Mouse (Mus musculus) hindbrain, embryonic 11.5 days (tissue): Measurements from ENCODE around the gene Emsy. TPM values are rescaled to one million over a fixed set of nuclear protein-coding genes. Genes with fewer than 3 reads are reported as not detected.

Experiments used
- ATAC-seq: fragments of 200-750 bp; cut with Nextera tagmentation; 2 replicates; pipeline ENCODE4 v1.8.0; 2017; ENCODE audit warnings: mild to moderate bottlenecking, moderate TSS enrichment, moderate library complexity; ENCODE audit not compliant: low FRiP score
- DNase-seq: peaks from one replicate; pipeline ENCODE4 v3.0.0-alpha.2; 2015; ENCODE audit warnings: low spot score
- H3K27ac ChIP-seq: fragments of 300-500 bp; sonication (generic); 2 replicates; pipeline ENCODE4 v1.5.1; 2014; ENCODE audit warnings: mild to moderate bottlenecking, low read depth, low read length
- H3K27me3 ChIP-seq: fragments of 300-500 bp; sonication (generic); 2 replicates; pipeline ENCODE4 v1.6.1; 2014; ENCODE audit warnings: mild to moderate bottlenecking, low read length, moderate library complexity, mixed read lengths; ENCODE audit not compliant: control insufficient read depth, insufficient read depth
- H3K36me3 ChIP-seq: fragments of 300-500 bp; sonication (generic); 2 replicates; pipeline ENCODE4 v1.6.1; 2014; ENCODE audit warnings: mild to moderate bottlenecking, low read length, moderate library complexity, mixed read lengths; ENCODE audit not compliant: control insufficient read depth, insufficient read depth
- H3K4me1 ChIP-seq: fragments of 300-500 bp; sonication (generic); replicated peaks from 2 replicates; pipeline ENCODE4 v1.6.1; 2014; ENCODE audit warnings: low read length, mixed read lengths; ENCODE audit not compliant: control insufficient read depth, insufficient read depth
- H3K4me2 ChIP-seq: fragments of 300-500 bp; sonication (generic); replicated peaks from 2 replicates; pipeline ENCODE4 v1.6.1; 2014; ENCODE audit warnings: mild to moderate bottlenecking, low read depth, low read length
- H3K4me3 ChIP-seq: fragments of 300-500 bp; sonication (generic); 2 replicates; pipeline ENCODE4 v1.5.1; 2014; ENCODE audit warnings: low read depth, low read length
- H3K9ac ChIP-seq: fragments of 300-500 bp; sonication (generic); 2 replicates; pipeline ENCODE4 v1.6.1; 2014; ENCODE audit warnings: low read depth, low read length
- H3K9me3 ChIP-seq: fragments of 300-500 bp; sonication (generic); 2 replicates; pipeline ENCODE4 v1.6.1; 2016; ENCODE audit warnings: low read length; ENCODE audit not compliant: control insufficient read depth
- WGBS: fragments of 180-500 bp; shearing (Covaris S2); extraction: QIAGEN DNeasy Blood & Tissue Kit; methylation state at CpG from one replicate; pipeline ENCODE4 v1.1.7; 2014; 5-methylcytosine and 5-hydroxymethylcytosine counted together
- polyA plus RNA-seq: library from polyadenylated mRNA; unstranded; fragments of >200 nt; fragmentation: Nextera tagmentation; extraction: Ambion mirVana; gene quantifications from 2 replicates; pipeline ENCODE4 v1.2.1, GENCODE M21; 2014

The Emsy gene
- polyA plus RNA-seq, 1 experiment from 2014 or later, result 66.0 TPM

- no peaks in the 10 kb centered on the region for H3K4me1 ChIP-seq
- ATAC-seq (no peak), DNase-seq (no peak)
- no peaks in the 10 kb centered on the region for H3K9me3 ChIP-seq
- WGBS, result 81% methylated on average over 3 of the region's 3 CpGs
- H3K9ac ChIP-seq, result no peak overlapping the region
- no peaks in the 10 kb centered on the region for H3K36me3 ChIP-seq
- H3K4me2 ChIP-seq, result no peak overlapping the region
- H3K4me3 ChIP-seq, result no peak overlapping the region
- H3K27me3 ChIP-seq, result no peaks in the 10 kb centered on the region
- H3K27ac ChIP-seq, result no peak overlapping the region
Observed at GRCm38 (mm10) chr7:98551041-98551440, 105.5 kb downstream of the Emsy start.

DNA sequence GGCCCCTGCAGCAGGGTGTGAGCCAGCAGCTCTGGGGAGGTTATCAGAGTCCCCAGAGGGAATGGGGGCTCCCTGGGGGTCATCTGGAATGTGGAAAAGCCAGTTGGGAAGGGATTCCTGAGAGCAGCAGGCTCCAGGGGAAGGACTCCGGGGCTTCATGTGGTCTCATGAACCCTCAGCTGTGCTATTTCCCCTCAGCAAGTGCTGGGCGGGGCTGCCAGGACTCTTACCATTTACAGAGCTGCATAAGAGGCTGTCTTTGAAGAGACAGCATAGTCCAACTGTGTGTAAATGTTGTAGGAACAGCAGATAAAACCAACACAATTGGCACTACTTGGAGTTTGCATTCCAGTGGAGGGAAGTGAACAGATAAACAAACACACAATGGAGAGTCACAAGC lies 106.0 kb downstream of the Emsy start:
- Histone ChIP-seq H3K27me3 (no peaks in the 10 kb centered on the region), H3K4me1 (no peaks in the 10 kb centered on the region), H3K9ac (no peak overlapping the region), H3K4me2 (no peak overlapping the region), H3K4me3 (no peak overlapping the region), H3K36me3 (no peaks in the 10 kb centered on the region), H3K9me3 (no peaks in the 10 kb centered on the region), H3K27ac (no peak overlapping the region)
- WGBS, result 51% methylated on average over 2 of the region's 2 CpGs
- DNase-seq (no peak), ATAC-seq (no peak)

- no peaks in the 10 kb centered on the region for H3K9me3 ChIP-seq
- no peaks in the 10 kb centered on the region for H3K27me3 ChIP-seq
- H3K36me3 ChIP-seq, result no peaks in the 10 kb centered on the region
- no peak overlapping the region for H3K4me3 ChIP-seq
- no peak overlapping the region for H3K4me2 ChIP-seq
- H3K27ac ChIP-seq, result no peak overlapping the region
- no peak overlapping the region for H3K9ac ChIP-seq
- WGBS, result 48% methylated on average over 3 of the region's 3 CpGs
- H3K4me1 ChIP-seq, result no peaks in the 10 kb centered on the region
- ATAC-seq, result no peak
- no peak for DNase-seq
Observed at GRCm38 (mm10) chr7:98548839-98549238, 107.7 kb downstream of the Emsy start.

- WGBS, result 84% methylated on average over 3 of the region's 3 CpGs
Observed at GRCm38 (mm10) chr7:98544556-98544955, 112.0 kb downstream of the Emsy start.

DNA sequence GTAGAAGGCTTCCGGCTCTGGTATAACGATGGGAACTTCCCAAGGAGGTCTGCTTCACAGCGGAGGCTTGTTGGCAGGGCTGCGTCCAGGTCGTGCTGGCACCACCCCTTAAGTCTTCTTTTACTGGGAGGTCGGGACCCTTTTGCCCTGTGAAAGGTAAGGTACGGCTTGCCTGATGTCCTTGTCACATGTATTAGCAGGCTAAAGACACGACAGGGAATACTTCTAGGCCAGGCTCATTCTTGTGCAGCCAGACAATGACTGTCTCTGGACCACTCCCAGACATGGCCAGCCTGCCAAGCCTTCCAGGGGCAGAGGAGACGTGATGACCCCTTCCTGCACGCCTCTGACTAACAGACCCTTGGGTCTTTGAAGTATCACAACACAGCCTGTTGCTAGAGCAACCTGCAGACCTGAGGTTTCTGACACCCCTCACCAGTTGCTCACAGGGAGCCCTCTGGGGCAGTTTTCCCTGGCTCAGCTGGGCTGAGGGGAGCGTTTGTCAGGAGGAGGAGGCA lies 112.7 kb downstream of the Emsy start:
- Histone ChIP-seq H3K27me3 (no peaks in the 10 kb centered on the region), H3K36me3 (no peaks in the 10 kb centered on the region), H3K9ac (no peak overlapping the region), H3K4me3 (no peak overlapping the region), H3K27ac (no peak overlapping the region), H3K4me2 (no peak overlapping the region), H3K9me3 (no peaks in the 10 kb centered on the region), H3K4me1 (no peaks in the 10 kb centered on the region)
- 52% methylated on average over 11 of the region's 11 CpGs for WGBS
- no peak for DNase-seq
- no peak for ATAC-seq

More at GRCm38 (mm10) chr7:98544556-98544955, 112.0 kb downstream of the Emsy start:
- no peak overlapping the region for H3K4me2 ChIP-seq
- ATAC-seq, result no peak
- H3K27ac ChIP-seq, result no peak overlapping the region
- no peak overlapping the region for H3K9ac ChIP-seq
- no peaks in the 10 kb centered on the region for H3K27me3 ChIP-seq
- H3K4me3 ChIP-seq, result no peak overlapping the region
- no peaks in the 10 kb centered on the region for H3K4me1 ChIP-seq
- H3K36me3 ChIP-seq, result no peaks in the 10 kb centered on the region
- no peak for DNase-seq
- no peaks in the 10 kb centered on the region for H3K9me3 ChIP-seq

- no peak overlapping the region for H3K9ac ChIP-seq
- H3K4me2 ChIP-seq, result no peak overlapping the region
- no peaks in the 10 kb centered on the region for H3K27me3 ChIP-seq
- ATAC-seq (no peak), DNase-seq (no peak)
- H3K4me3 ChIP-seq, result no peak overlapping the region
- no peaks in the 10 kb centered on the region for H3K9me3 ChIP-seq
- no peaks in the 10 kb centered on the region for H3K36me3 ChIP-seq
- no peak overlapping the region for H3K27ac ChIP-seq
- WGBS, result 82% methylated on average over 6 of the region's 6 CpGs
- peaks cover 5% of the 10 kb centered on the region; the same call in 1 of the 2 replicates for H3K4me1 ChIP-seq
Observed at GRCm38 (mm10) chr7:98542731-98543142, 113.8 kb downstream of the Emsy start.

DNA sequence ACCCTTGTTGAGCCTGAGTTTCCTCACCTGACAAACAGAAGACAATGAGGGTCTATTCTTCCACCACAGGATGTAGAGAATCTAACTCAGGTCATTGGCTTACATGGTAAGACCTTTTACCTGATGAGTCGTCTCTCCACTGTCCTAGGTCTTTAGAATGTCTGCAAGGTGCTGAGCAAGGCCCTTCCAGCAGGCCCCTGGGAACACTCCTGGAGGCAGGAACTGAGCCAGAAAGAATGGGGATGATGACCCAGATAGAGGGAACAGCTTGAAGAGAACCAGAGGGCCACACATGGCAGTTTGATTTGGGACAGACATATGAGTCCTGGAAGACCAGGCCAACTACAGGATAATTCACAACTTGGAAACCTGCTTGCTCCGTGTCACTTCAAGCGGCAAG lies 114.3 kb downstream of the Emsy start:
- H3K27me3 ChIP-seq, result no peaks in the 10 kb centered on the region
- 92% methylated on average over 3 of the region's 3 CpGs for WGBS
- no peak overlapping the region for H3K27ac ChIP-seq
- ATAC-seq (no peak), DNase-seq (no peak)
- no peak overlapping the region for H3K9ac ChIP-seq
- no peak overlapping the region for H3K4me3 ChIP-seq
- no peak overlapping the region for H3K4me2 ChIP-seq
- H3K4me1 ChIP-seq, result peaks cover 5% of the 10 kb centered on the region; the same call in 1 of the 2 replicates
- no peaks in the 10 kb centered on the region for H3K36me3 ChIP-seq
- no peaks in the 10 kb centered on the region for H3K9me3 ChIP-seq

DNA sequence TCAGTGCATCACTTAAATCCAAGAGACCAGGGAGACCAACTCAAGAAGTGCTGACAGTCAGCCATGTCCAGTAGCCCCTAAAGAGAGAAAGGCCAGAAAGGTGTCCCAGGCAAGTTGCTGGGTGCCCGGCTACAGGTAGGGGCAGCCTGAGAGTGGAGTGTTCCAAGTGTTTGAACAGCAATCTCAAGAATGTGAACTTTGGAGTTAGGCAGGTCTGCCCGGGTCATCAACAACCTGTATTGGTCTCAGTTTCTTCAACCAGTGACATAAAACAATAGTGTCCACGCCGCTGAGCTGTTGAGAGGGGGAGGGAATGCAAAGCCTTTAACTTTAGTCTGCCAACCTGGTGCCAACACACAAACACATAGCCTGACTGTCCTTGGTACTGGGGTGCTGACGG lies 115.0 kb downstream of the Emsy start:
- Histone ChIP-seq H3K4me2 (no peak overlapping the region), H3K4me1 (peaks cover 5% of the 10 kb centered on the region; the same call in 1 of the 2 replicates), H3K9ac (no peak overlapping the region), H3K27ac (no peak overlapping the region), H3K4me3 (no peak overlapping the region), H3K36me3 (no peaks in the 10 kb centered on the region), H3K27me3 (no peaks in the 10 kb centered on the region), H3K9me3 (no peaks in the 10 kb centered on the region)
- 91% methylated on average over 5 of the region's 5 CpGs for WGBS
- DNase-seq (no peak), ATAC-seq (no peak)

DNA sequence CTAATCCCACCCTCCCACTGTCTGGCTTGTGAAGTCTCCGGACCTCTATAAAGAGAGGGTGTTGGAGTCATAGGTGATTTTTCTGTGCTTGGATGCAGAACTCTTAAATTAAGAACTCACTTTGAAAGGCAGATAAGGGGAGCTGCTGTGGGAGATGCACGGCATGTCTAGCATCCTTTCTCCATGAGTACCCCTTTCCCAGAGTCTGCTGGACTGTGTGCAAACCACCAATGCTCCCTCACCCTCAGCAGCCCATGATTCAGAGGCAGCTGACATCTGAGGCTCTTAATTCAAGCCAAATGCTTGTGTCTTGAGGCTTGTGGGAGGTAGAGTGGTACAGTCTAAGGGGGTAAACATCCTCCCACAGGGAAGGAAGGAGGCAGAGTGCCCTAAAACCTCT lies 115.7 kb downstream of the Emsy start:
- Histone ChIP-seq H3K9me3 (no peaks in the 10 kb centered on the region), H3K4me3 (no peak overlapping the region), H3K4me1 (peaks cover 5% of the 10 kb centered on the region; the same call in 1 of the 2 replicates), H3K27me3 (no peaks in the 10 kb centered on the region), H3K27ac (no peak overlapping the region), H3K36me3 (no peaks in the 10 kb centered on the region), H3K4me2 (no peak overlapping the region), H3K9ac (no peak overlapping the region)
- no peak for ATAC-seq
- DNase-seq, result no peak
- 62% methylated on average over 2 of the region's 2 CpGs for WGBS
